Mouse (Mus musculus) erythroblast, adult 5-6 weeks (primary cell): Measurements from ENCODE around the gene Teddm1b. TPM values are rescaled to one million over a fixed set of nuclear protein-coding genes. Genes with fewer than 3 reads are reported as not detected.

ENCODE experiments used
- total RNA-seq, 2 experiments: library from RNA; stranded (forward) in 1 of 2; stranded (reverse) in 1 of 2; fragments of 150-400 nt in 1 of 2; fragments of 200-764, 138-1000 nt in 1 of 2; gene quantifications; 2 replicates each; pipeline versions ENCODE4 v1.2.3 to v1.2.4; 2015 to 2017; ENCODE audit warnings: low replicate concordance in 2 of 2

Teddm1b gene
- total RNA-seq, 2 experiments from 2014 or later, result not detected

Other genes starting within 250 kb of the Teddm1b start
- not detected in 2 replicates for gene Rgs8, start 221.3 kb upstream of the Teddm1b start, total RNA-seq (2015; ENCODE audit: low replicate concordance)
- gene Rgs8, start 221.3 kb upstream of the Teddm1b start, total RNA-seq (2017; ENCODE audit: low replicate concordance), result not detected in 2 replicates
- not detected in 2 replicates for gene Rgs16, start 134.0 kb upstream of the Teddm1b start, total RNA-seq (2015; ENCODE audit: low replicate concordance)
- 0.56 TPM in 1 of 2 replicates, not detected in the other for gene Rgs16, start 134.0 kb upstream of the Teddm1b start, total RNA-seq (2017; ENCODE audit: low replicate concordance)
- gene Rnasel, start 124.9 kb upstream of the Teddm1b start, total RNA-seq (2015; ENCODE audit: low replicate concordance), result 171 and 180 TPM in 2 replicates
- 259 and 394 TPM in 2 replicates for gene Rnasel, start 124.9 kb upstream of the Teddm1b start, total RNA-seq (2017; ENCODE audit: low replicate concordance)
- not detected in 2 replicates for gene Rgsl1, start 30.2 kb upstream of the Teddm1b start, total RNA-seq (2015; ENCODE audit: low replicate concordance)
- not detected in 2 replicates for gene Rgsl1, start 30.2 kb upstream of the Teddm1b start, total RNA-seq (2017; ENCODE audit: low replicate concordance)
- not detected in 2 replicates for gene Teddm1a, start 17.4 kb downstream of the Teddm1b start, total RNA-seq (2015; ENCODE audit: low replicate concordance)
- not detected in 2 replicates for gene Teddm1a, start 17.4 kb downstream of the Teddm1b start, total RNA-seq (2017; ENCODE audit: low replicate concordance)
- gene Glul, start 25.6 kb downstream of the Teddm1b start, total RNA-seq (2015; ENCODE audit: low replicate concordance), result 121 and 129 TPM in 2 replicates
- gene Glul, start 25.6 kb downstream of the Teddm1b start, total RNA-seq (2017; ENCODE audit: low replicate concordance), result 206 and 340 TPM in 2 replicates
- gene Teddm2, start 25.9 kb downstream of the Teddm1b start, total RNA-seq (2015; ENCODE audit: low replicate concordance), result 1.9 and 4.4 TPM in 2 replicates
- 1.4 and 4.6 TPM in 2 replicates for gene Teddm2, start 25.9 kb downstream of the Teddm1b start, total RNA-seq (2017; ENCODE audit: low replicate concordance)